ENCODE assay signal across 8 mouse cellular contexts in genomic region chr9:102625983-102626838, GRCm38 (mm10). TPM values are rescaled to one million over a fixed set of nuclear protein-coding genes. Genes with fewer than 3 reads are reported as not detected.
DNase-seq lines count a peak whose midpoint lies in the region; ATAC-seq and TF ChIP-seq lines count a peak whose summit lies in the region.

Anapc13 (plus strand) TSS chr9:102626296.
Cep63 (minus strand) TSS chr9:102626534.

- H3K4me2 ChIP-seq in heart, embryonic 11.5 days, result peak within 1 kb of the TSS; percentile 84
- peak within 1 kb of the TSS; percentile 58 for H3K4me2 ChIP-seq in kidney, embryonic 16.5 days (replicated peaks; ENCODE audit: low read depth, low read length)
- H3K4me2 ChIP-seq in myocyte (ENCODE audit: low read depth), result peak within 1 kb of the TSS; percentile 95

- peak within 1 kb of the TSS; percentile 92 for H3K27ac ChIP-seq in heart, embryonic 11.5 days (ENCODE audit: low read depth, low read length)
- H3K27ac ChIP-seq in kidney, embryonic 16.5 days (ENCODE audit: low read length), result peak within 1 kb of the TSS; percentile 97
- H3K27ac ChIP-seq in liver, adult 2 months (replicated peaks; ENCODE audit: insufficient read depth, low read depth, low read length), result peak within 1 kb of the TSS; percentile 95

- H3ac ChIP-seq in myocyte (ENCODE audit: control insufficient read depth, insufficient read length), result peak within 1 kb of the TSS; percentile 98

- peak; percentile 98 for DNase-seq in B cell, adult 2 months
- peak; percentile 99 for DNase-seq in brain, adult 2 months (ENCODE audit: low read depth, low spot score)
- DNase-seq in liver, adult 2 months (ENCODE audit: extremely low read depth, low read depth, low spot score), result peak; percentile 90
- DNase-seq in splenic B cell, adult 2 months (ENCODE audit: low read depth, low spot score), result peak; percentile 97

- TF ChIP-seq CTCF in liver, adult 2 months (IDR thresholded peaks at IDR 0.05; ENCODE audit: low read depth, low read length), result no peak

- ATAC-seq in erythroblast, adult 5-6 weeks (replicated peaks; ENCODE audit: low FRiP score, poor library complexity, severe bottlenecking), result peak; percentile 92
- peak; percentile 94 for ATAC-seq in heart, embryonic 11.5 days (replicated peaks; ENCODE audit: insufficient number of reproducible peaks, low FRiP score, low TSS enrichment)
- ATAC-seq in kidney, embryonic 16.5 days (ENCODE audit: low FRiP score, low TSS enrichment), result peak; percentile 95

- WGBS in heart, embryonic 11.5 days (ENCODE audit: insufficient replicate concordance), result under 1% methylated on average over 73 of the region's 84 CpGs
- WGBS in kidney, embryonic 16.5 days, result under 1% methylated on average over 84 of the region's 84 CpGs
- under 1% methylated on average over 84 of the region's 84 CpGs for WGBS in liver, adult 2 months

- no peaks in the 10 kb centered on the region for H3K27me3 ChIP-seq in heart, embryonic 11.5 days (ENCODE audit: control insufficient read depth, insufficient read depth, low read length)
- no peaks in the 10 kb centered on the region for H3K27me3 ChIP-seq in kidney, embryonic 16.5 days (ENCODE audit: insufficient read depth, low read length)
- H3K27me3 ChIP-seq in liver, adult 2 months (ENCODE audit: control insufficient read depth, insufficient read depth, low read length), result no peaks in the 10 kb centered on the region
- H3K27me3 ChIP-seq in myocyte (ENCODE audit: control insufficient read depth, insufficient read depth, insufficient read length), result no peaks in the 10 kb centered on the region
- H3K27me3 ChIP-seq in splenic B cell, adult 2 months (ENCODE audit: control insufficient read depth, insufficient read depth, low read length, poor library complexity, severe bottlenecking), result no peaks in the 10 kb centered on the region

- peak within 1 kb of the TSS; percentile 100 for H3K9ac ChIP-seq in heart, embryonic 11.5 days (ENCODE audit: low read depth, low read length)
- peak within 1 kb of the TSS; percentile 99 for H3K9ac ChIP-seq in kidney, embryonic 16.5 days (replicated peaks; ENCODE audit: low read length)
- peak within 1 kb of the TSS; percentile 95 for H3K9ac ChIP-seq in liver, adult 2 months (ENCODE audit: low read depth, low read length)

- no peaks in the 10 kb centered on the region for H3K9me3 ChIP-seq in heart, embryonic 11.5 days (replicated peaks; ENCODE audit: control insufficient read depth, low read length)
- H3K9me3 ChIP-seq in kidney, embryonic 16.5 days (ENCODE audit: low read length), result no peaks in the 10 kb centered on the region

- H3K36me3 ChIP-seq in heart, embryonic 11.5 days (ENCODE audit: control insufficient read depth, insufficient read depth, low read length), result no peaks in the 10 kb centered on the region
- no peaks in the 10 kb centered on the region for H3K36me3 ChIP-seq in kidney, embryonic 16.5 days (ENCODE audit: insufficient read depth, low read length)
- H3K36me3 ChIP-seq in liver, adult 2 months (ENCODE audit: control insufficient read depth, insufficient read depth, low read length), result no peaks in the 10 kb centered on the region
- H3K36me3 ChIP-seq in myocyte (ENCODE audit: control insufficient read depth, insufficient read depth), result no peaks in the 10 kb centered on the region
- H3K36me3 ChIP-seq in splenic B cell, adult 2 months (ENCODE audit: control insufficient read depth, insufficient read depth, low read length, poor library complexity, severe bottlenecking), result 0 out of 2 replicates have a peak, but pooled peaks cover 2% of the 10 kb centered on the region

- H3K4me1 ChIP-seq in heart, embryonic 11.5 days (ENCODE audit: control insufficient read depth, insufficient read depth, low read length), result peaks cover 13% of the 10 kb centered on the region
- H3K4me1 ChIP-seq in kidney, embryonic 16.5 days (ENCODE audit: insufficient read depth, low read length), result peaks cover 23% of the 10 kb centered on the region
- H3K4me1 ChIP-seq in liver, adult 2 months (ENCODE audit: control insufficient read depth, insufficient read depth, low read length), result peaks cover 9% of the 10 kb centered on the region

- peak within 1 kb of the TSS; percentile 85 for H3K4me3 ChIP-seq in heart, embryonic 11.5 days (ENCODE audit: low read depth, low read length)
- H3K4me3 ChIP-seq in kidney, embryonic 16.5 days (ENCODE audit: low read length), result peak within 1 kb of the TSS; percentile 94
- H3K4me3 ChIP-seq in liver, adult 2 months (ENCODE audit: insufficient read depth, low read depth, low read length), result peak within 1 kb of the TSS; percentile 86
- H3K4me3 ChIP-seq in myocyte, result peak within 1 kb of the TSS; percentile 59

- peak; percentile 57; the same call in 1 of the 2 replicates for TF ChIP-seq POLR2A in liver, adult 2 months (IDR thresholded peaks at IDR 0.05; ENCODE audit: extremely low read depth, insufficient read depth, low read length)
- TF ChIP-seq POLR2A in myocyte (IDR thresholded peaks at IDR 0.05; ENCODE audit: insufficient read length, low read depth), result peak; percentile 88

- no peaks in the 10 kb centered on the region; the same call in 1 of the 2 replicates for H3K79me2 ChIP-seq in liver, adult 2 months (ENCODE audit: control insufficient read depth, insufficient read depth, low read length)
- H3K79me2 ChIP-seq in myocyte (ENCODE audit: control insufficient read depth, insufficient read depth), result peaks cover 25% of the 10 kb centered on the region

TF ChIP-seq in myocyte, 11 proteins besides CTCF, POLR2A, EP300 and RAD21:
- no peak for TF ChIP-seq MYOD1 (IDR thresholded peaks at IDR 0.05; ENCODE audit: control insufficient read depth in 1 of 3, insufficient read length in 2 of 3, low read depth in 2 of 3)
- TF ChIP-seq USF1 (IDR thresholded peaks at IDR 0.05; ENCODE audit: low read depth), result peak; percentile 85
- TF ChIP-seq POLR2AphosphoS2 (IDR thresholded peaks at IDR 0.05; ENCODE audit: insufficient read length, low read depth), result peak; percentile 70

RNA-seq across cellular contexts. Expression of gene Anapc13, which starts in this region (rescaled TPM):
- total RNA-seq in erythroblast, adult 5-6 weeks (2015; ENCODE audit: low replicate concordance), result 5.6 and 42.0 TPM in 2 replicates
- total RNA-seq in erythroblast, adult 5-6 weeks (2017; ENCODE audit: low replicate concordance), result 32.8 and 42.3 TPM in 2 replicates
- polyA plus RNA-seq in heart, embryonic 11.5 days (2014; fragmentation: Nextera tagmentation; extraction: Ambion mirVana), result 201 and 210 TPM in 2 replicates
- polyA plus RNA-seq in kidney, embryonic 16.5 days (2015; fragmentation: Nextera tagmentation; extraction: Ambion mirVana), result 171 and 179 TPM in 2 replicates
- 53.4 and 55.2 TPM in 2 replicates for total RNA-seq in liver, adult 2 months (2014; rRNA removed)
- 65.8 and 102 TPM in 2 replicates for polyA plus RNA-seq in liver, adult 2 months (2012; rRNA removed)
- 144 TPM for polyA plus RNA-seq in myocyte (2012; fragmentation: generic; extraction: Trizol)

RNA-seq across cellular contexts. Expression of gene Cep63, which starts in this region (rescaled TPM):
- 4.6 and 10.4 TPM in 2 replicates for total RNA-seq in erythroblast, adult 5-6 weeks (2015; ENCODE audit: low replicate concordance)
- 9.9 and 13.9 TPM in 2 replicates for total RNA-seq in erythroblast, adult 5-6 weeks (2017; ENCODE audit: low replicate concordance)
- 34.2 and 48.8 TPM in 2 replicates for polyA plus RNA-seq in heart, embryonic 11.5 days (2014; fragmentation: Nextera tagmentation; extraction: Ambion mirVana)
- polyA plus RNA-seq in kidney, embryonic 16.5 days (2015; fragmentation: Nextera tagmentation; extraction: Ambion mirVana), result 56.5 and 60.6 TPM in 2 replicates
- 5.9 and 6.5 TPM in 2 replicates for total RNA-seq in liver, adult 2 months (2014; rRNA removed)
- 1.6 and 2.0 TPM in 2 replicates for polyA plus RNA-seq in liver, adult 2 months (2012; rRNA removed)
- polyA plus RNA-seq in myocyte (2012; fragmentation: generic; extraction: Trizol), result 8.8 TPM

Comparison
In these comparisons a context has a peak if more than half of its experiments do, and no peak if none do; other contexts are left out.
1. Peak in every context shown above with its lines: DNase-seq, ATAC-seq, H3K4me3 ChIP-seq and H3K27ac ChIP-seq.